Mouse (Mus musculus) heart, embryonic 16.5 days (tissue): Measurements from ENCODE around the gene Apobec4. TPM values are rescaled to one million over a fixed set of nuclear protein-coding genes. Genes with fewer than 3 reads are reported as not detected.

ENCODE experiments used
- ATAC-seq: fragments of 200-750 bp; cut with Nextera tagmentation; replicated peaks from 2 replicates; pipeline ENCODE4 v1.8.0; 2017; ENCODE audit warnings: moderate number of reproducible peaks; ENCODE audit not compliant: insufficient read depth, low FRiP score; ENCODE audit errors: extremely low read depth
- H3K27ac ChIP-seq: fragments of 300-500 bp; sonication (generic); 2 replicates; pipeline ENCODE4 v1.5.1; 2014; ENCODE audit warnings: mild to moderate bottlenecking, low read length, control low read depth, moderate library complexity
- H3K27me3 ChIP-seq: fragments of 300-500 bp; sonication (generic); 2 replicates; pipeline ENCODE4 v1.6.1; 2014; ENCODE audit warnings: low read length, mixed read lengths; ENCODE audit not compliant: control insufficient read depth, insufficient read depth
- H3K36me3 ChIP-seq: fragments of 300-500 bp; sonication (generic); 2 replicates; pipeline ENCODE4 v1.6.1; 2014; ENCODE audit not compliant: control insufficient read depth, insufficient read depth
- H3K4me1 ChIP-seq: fragments of 300-500 bp; sonication (generic); 2 replicates; pipeline ENCODE4 v1.6.1; 2014; ENCODE audit warnings: low read length, mixed read lengths; ENCODE audit not compliant: control insufficient read depth, insufficient read depth
- H3K4me2 ChIP-seq: fragments of 300-500 bp; sonication (generic); 2 replicates; pipeline ENCODE4 v1.6.1; 2014; ENCODE audit warnings: low read depth, mild to moderate bottlenecking, control low read depth, low read length
- H3K4me3 ChIP-seq: fragments of 300-500 bp; sonication (generic); 2 replicates; pipeline ENCODE4 v1.5.1; 2014; ENCODE audit warnings: mild to moderate bottlenecking, control low read depth, low read length
- H3K9ac ChIP-seq: fragments of 300-500 bp; sonication (generic); 2 replicates; pipeline ENCODE4 v1.6.1; 2014; ENCODE audit warnings: low read length, control low read depth
- H3K9me3 ChIP-seq: fragments of 300-500 bp; sonication (generic); replicated peaks from 2 replicates; pipeline ENCODE4 v1.6.1; 2016; ENCODE audit warnings: low read length; ENCODE audit not compliant: control insufficient read depth
- WGBS: fragments of 180-500 bp; shearing (Covaris S2); extraction: QIAGEN DNeasy Blood & Tissue Kit; methylation state at CpG from one replicate; pipeline ENCODE4 v1.1.7; 2014; 5-methylcytosine and 5-hydroxymethylcytosine counted together
- polyA plus RNA-seq: library from polyadenylated mRNA; unstranded; fragments of >200 nt; fragmentation: Nextera tagmentation; extraction: Ambion mirVana; gene quantifications from 2 replicates; pipeline ENCODE4 v1.2.1, GENCODE M21; 2015

The Apobec4 gene
- polyA plus RNA-seq, 1 experiment from 2014 or later = not detected

GRCm38 (mm10) chr1:152718200-152718599 lies 32.2 kb upstream of the Apobec4 start:
- Histone ChIP-seq H3K9ac (no peak overlapping the region), H3K4me1 (no peaks in the 10 kb centered on the region), H3K4me2 (no peak overlapping the region), H3K9me3 (no peaks in the 10 kb centered on the region), H3K4me3 (no peak overlapping the region), H3K27me3 (no peaks in the 10 kb centered on the region), H3K36me3 (no peaks in the 10 kb centered on the region), H3K27ac (no peak overlapping the region)
- 41% methylated on average over 6 of the region's 6 CpGs for WGBS
- ATAC-seq = no peak

GRCm38 (mm10) chr1:152720969-152721368 lies 29.4 kb upstream of the Apobec4 start:
- Histone ChIP-seq H3K4me3 (no peak overlapping the region), H3K36me3 (no peaks in the 10 kb centered on the region), H3K9me3 (no peaks in the 10 kb centered on the region), H3K27me3 (no peaks in the 10 kb centered on the region), H3K9ac (no peak overlapping the region), H3K27ac (no peak overlapping the region), H3K4me2 (no peak overlapping the region), H3K4me1 (peaks cover 1% of the 10 kb centered on the region; the same call in 1 of the 2 replicates)
- no peak for ATAC-seq
- WGBS = 53% methylated on average over 4 of the region's 4 CpGs

GRCm38 (mm10) chr1:152721535-152722198 lies 28.7 kb upstream of the Apobec4 start:
- WGBS = 87% methylated on average over 11 of the region's 11 CpGs
- Histone ChIP-seq H3K4me2 (no peak overlapping the region), H3K27me3 (no peaks in the 10 kb centered on the region), H3K27ac (no peak overlapping the region), H3K36me3 (no peaks in the 10 kb centered on the region), H3K4me1 (peaks cover 6% of the 10 kb centered on the region), H3K4me3 (no peak overlapping the region), H3K9ac (no peak overlapping the region), H3K9me3 (no peaks in the 10 kb centered on the region)
- no peak for ATAC-seq

GRCm38 (mm10) chr1:152724286-152724685 lies 26.1 kb upstream of the Apobec4 start:
- ATAC-seq = no peak
- Histone ChIP-seq H3K4me3 (no peak overlapping the region), H3K9ac (no peak overlapping the region), H3K27ac (no peak overlapping the region), H3K27me3 (no peaks in the 10 kb centered on the region), H3K9me3 (no peaks in the 10 kb centered on the region), H3K4me2 (no peak overlapping the region), H3K36me3 (no peaks in the 10 kb centered on the region), H3K4me1 (peaks cover 10% of the 10 kb centered on the region)

GRCm38 (mm10) chr1:152726095-152726494 lies 24.3 kb upstream of the Apobec4 start:
- H3K4me2 ChIP-seq = no peak overlapping the region
- no peak overlapping the region for H3K4me3 ChIP-seq
- no peaks in the 10 kb centered on the region for H3K36me3 ChIP-seq
- no peaks in the 10 kb centered on the region for H3K27me3 ChIP-seq
- H3K27ac ChIP-seq = no peak overlapping the region
- H3K9me3 ChIP-seq = no peaks in the 10 kb centered on the region
- WGBS = 55% methylated on average over 3 of the region's 3 CpGs
- peaks cover 10% of the 10 kb centered on the region for H3K4me1 ChIP-seq
- no peak for ATAC-seq
- no peak overlapping the region for H3K9ac ChIP-seq

- Histone ChIP-seq H3K9ac (no peak overlapping the region), H3K36me3 (no peaks in the 10 kb centered on the region), H3K4me1 (peaks cover 15% of the 10 kb centered on the region), H3K4me3 (no peak overlapping the region), H3K9me3 (no peaks in the 10 kb centered on the region), H3K27me3 (no peaks in the 10 kb centered on the region), H3K27ac (peak overlapping the region; percentile 85), H3K4me2 (peak overlapping the region; percentile 36; the same call in 1 of the 2 replicates)
- 5% methylated on average over 4 of the region's 5 CpGs for WGBS
- ATAC-seq = peak; percentile 93
These were observed 22.6 kb upstream of the Apobec4 start for GRCm38 (mm10) chr1:152727604-152728236.

GRCm38 (mm10) chr1:152738793-152739192 lies 11.6 kb upstream of the Apobec4 start:
- peaks cover 14% of the 10 kb centered on the region for H3K4me1 ChIP-seq
- ATAC-seq = peak; percentile 95
- peak overlapping the region; percentile 85 for H3K27ac ChIP-seq
- no peak overlapping the region for H3K4me2 ChIP-seq
- H3K27me3 ChIP-seq = no peaks in the 10 kb centered on the region
- no peak overlapping the region for H3K9ac ChIP-seq
- 25% methylated on average over 9 of the region's 9 CpGs for WGBS
- 0 out of 2 replicates have a peak, but pooled peaks cover 3% of the 10 kb centered on the region for H3K36me3 ChIP-seq
- H3K4me3 ChIP-seq = no peak overlapping the region
- 0 out of 2 replicates have a peak, but pooled peaks cover 2% of the 10 kb centered on the region for H3K9me3 ChIP-seq

- WGBS = 88% methylated on average over 11 of the region's 11 CpGs
- Histone ChIP-seq H3K9me3 (0 out of 2 replicates have a peak, but pooled peaks cover 2% of the 10 kb centered on the region), H3K27me3 (no peaks in the 10 kb centered on the region), H3K27ac (peak overlapping the region; percentile 6; the same call in 1 of the 2 replicates), H3K9ac (no peak overlapping the region), H3K36me3 (0 out of 2 replicates have a peak, but pooled peaks cover 3% of the 10 kb centered on the region), H3K4me2 (no peak overlapping the region), H3K4me1 (peaks cover 14% of the 10 kb centered on the region), H3K4me3 (no peak overlapping the region)
- no peak for ATAC-seq
These were observed 11.0 kb upstream of the Apobec4 start for GRCm38 (mm10) chr1:152739374-152739773.

- H3K36me3 ChIP-seq = no peaks in the 10 kb centered on the region
- no peak overlapping the region for H3K9ac ChIP-seq
- WGBS = 35% methylated on average over 15 of the region's 15 CpGs
- H3K9me3 ChIP-seq = no peaks in the 10 kb centered on the region
- ATAC-seq = no peak
- H3K4me2 ChIP-seq = no peak overlapping the region
- H3K4me3 ChIP-seq = no peak overlapping the region
- H3K27ac ChIP-seq = peak overlapping the region; percentile 37; the same call in 1 of the 2 replicates
- peaks cover 13% of the 10 kb centered on the region for H3K4me1 ChIP-seq
- H3K27me3 ChIP-seq = no peaks in the 10 kb centered on the region
These were observed 7.1 kb upstream of the Apobec4 start for GRCm38 (mm10) chr1:152743095-152743826.
